Mouse (Mus musculus) thymus, adult 18-20 months (tissue): ENCODE results near the gene Gm17949.
A peak's percentile ranks its signal among the peaks of the same experiment; 100 is the strongest.

Experiments
- DNase-seq, 2 experiments: peaks; one replicate each; pipeline ENCODE4 v3.0.0; 2022; ENCODE audit warnings: mixed read lengths in 2 of 2

Gene Gm17949

GRCm38 (mm10) chr17:57011236-57012141, at the start of gene Gm17949, which contains the start of gene Gtf2f1:
Gene Gm17949, plus strand, starts transcription at chr17:57011469.
Gene Gtf2f1, minus strand, starts transcription at chr17:57011288.
- DNase-seq, result peak; percentile 85 to 93

GRCm38 (mm10) chr17:56961880-56962279, 49.4 kb upstream of the Gm17949 start:
- DNase-seq, result no peak

GRCm38 (mm10) chr17:56962642-56963405, 48.4 kb upstream of the Gm17949 start:
- DNase-seq, result no peak

- no peak for DNase-seq
Observed at GRCm38 (mm10) chr17:56963646-56964045, 47.6 kb upstream of the Gm17949 start.

GRCm38 (mm10) chr17:56969321-56969720, 41.9 kb upstream of the Gm17949 start:
- DNase-seq, result no peak

- no peak for DNase-seq
Observed at GRCm38 (mm10) chr17:56970081-56970480, 41.2 kb upstream of the Gm17949 start.

- DNase-seq, result no peak
Observed at GRCm38 (mm10) chr17:56973956-56974707, 37.1 kb upstream of the Gm17949 start.

- no peak for DNase-seq
Observed at GRCm38 (mm10) chr17:56974708-56975240, 36.5 kb upstream of the Gm17949 start.

- no peak for DNase-seq
Observed at GRCm38 (mm10) chr17:56975391-56975790, 35.9 kb upstream of the Gm17949 start.

- DNase-seq, result no peak
Observed at GRCm38 (mm10) chr17:56976531-56977390, 34.5 kb upstream of the Gm17949 start.

GRCm38 (mm10) chr17:56979524-56979923, 31.7 kb upstream of the Gm17949 start:
- no peak for DNase-seq

- no peak for DNase-seq
Observed at GRCm38 (mm10) chr17:56981049-56981448, 30.2 kb upstream of the Gm17949 start.

- no peak for DNase-seq
Observed at GRCm38 (mm10) chr17:56982013-56982412, 29.3 kb upstream of the Gm17949 start, which contains the start of gene Acer1. Gene Acer1, minus strand, starts transcription at chr17:56982126.

- no peak for DNase-seq
Observed at GRCm38 (mm10) chr17:56984886-56985285, 26.4 kb upstream of the Gm17949 start.

- DNase-seq, result no peak
Observed at GRCm38 (mm10) chr17:56985656-56986055, 25.6 kb upstream of the Gm17949 start.

- no peak for DNase-seq
Observed at GRCm38 (mm10) chr17:56986105-56986805, 25.0 kb upstream of the Gm17949 start.

- DNase-seq, result no peak
Observed at GRCm38 (mm10) chr17:56988441-56988840, 22.8 kb upstream of the Gm17949 start.

GRCm38 (mm10) chr17:56988921-56989430, 22.3 kb upstream of the Gm17949 start:
- DNase-seq, result no peak

- DNase-seq, result peak in 1 of 2 experiments; percentile 31
Observed at GRCm38 (mm10) chr17:56989467-56990114, 21.7 kb upstream of the Gm17949 start.
